Comparison of ENCODE assay signal across 11 mouse cellular contexts in the genomic region with DNA sequence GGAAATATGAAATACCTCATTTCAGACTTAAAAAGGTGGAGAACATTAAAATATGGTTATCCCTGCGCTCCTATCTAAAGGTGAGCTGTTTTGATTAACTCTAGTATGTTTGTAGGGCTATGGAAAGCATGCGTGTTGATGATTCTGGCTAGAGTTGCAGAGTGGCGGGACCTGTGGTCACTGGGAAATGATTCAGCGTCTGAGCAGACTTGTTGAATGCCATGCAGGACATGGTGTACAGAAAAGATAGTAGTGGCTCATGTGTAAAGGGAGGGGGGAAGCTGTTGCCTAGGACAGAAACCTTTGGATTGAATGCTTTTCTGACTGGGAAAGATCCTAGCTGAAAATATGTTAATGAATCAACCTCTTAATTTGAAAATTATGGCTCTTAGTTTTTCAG.
"Had no signal": no experiment of that assay in that cellular context is flagged by ENCODE, and none has a peak within 500 bp of the region (broad histone marks: within the 10 kb centered on the region; RNA-seq: fewer than 3 reads in every experiment).

No protein-coding gene starts in this region.

- DNase-seq: liver, postnatal 0 days; lung, adult 2 months; lung, postnatal 14 days; lung, postnatal 36 days; right cerebral cortex, postnatal 14 days; thymus, adult 18-20 months; thymus, postnatal 14 days; thymus, postnatal 36 days had no signal

- ATAC-seq: liver, postnatal 0 days; lung, postnatal 0 days; midbrain, embryonic 13.5 days; midbrain, embryonic 15.5 days had no signal
